Mouse (Mus musculus) hindbrain, embryonic 13.5 days (tissue): ENCODE data around the gene Gstp3. TPM values are rescaled to one million over a fixed set of nuclear protein-coding genes. Genes with fewer than 3 reads are reported as not detected.
A peak's percentile ranks its signal among the peaks of the same experiment; 100 is the strongest.

Experiments
- ATAC-seq: fragments of 200-750 bp; cut with Nextera tagmentation; 2 replicates; pipeline ENCODE4 v1.8.0; 2017; ENCODE audit warnings: moderate TSS enrichment; ENCODE audit not compliant: low FRiP score
- H3K27ac ChIP-seq: fragments of 300-500 bp; sonication (generic); 2 replicates; pipeline ENCODE4 v1.5.1; 2015; ENCODE audit warnings: inconsistent platforms, mild to moderate bottlenecking, moderate library complexity
- H3K27me3 ChIP-seq: fragments of 300-500 bp; sonication (generic); 2 replicates; pipeline ENCODE4 v1.6.1; 2015; ENCODE audit warnings: mild to moderate bottlenecking, inconsistent platforms
- H3K36me3 ChIP-seq: fragments of 300-500 bp; sonication (generic); 2 replicates; pipeline ENCODE4 v1.6.1; 2015; ENCODE audit warnings: mild to moderate bottlenecking, inconsistent platforms
- H3K4me1 ChIP-seq: fragments of 300-500 bp; sonication (generic); replicated peaks from 2 replicates; pipeline ENCODE4 v1.6.1; 2015; ENCODE audit warnings: inconsistent platforms
- H3K4me2 ChIP-seq: fragments of 300-500 bp; sonication (generic); 2 replicates; pipeline ENCODE4 v1.6.1; 2015; ENCODE audit warnings: inconsistent platforms, mild to moderate bottlenecking, moderate library complexity
- H3K4me3 ChIP-seq: fragments of 300-500 bp; sonication (generic); 2 replicates; pipeline ENCODE4 v1.5.1; 2015; ENCODE audit warnings: mild to moderate bottlenecking, inconsistent platforms
- H3K9ac ChIP-seq: fragments of 300-500 bp; sonication (generic); 2 replicates; pipeline ENCODE4 v1.6.1; 2015; ENCODE audit warnings: mild to moderate bottlenecking, inconsistent platforms
- H3K9me3 ChIP-seq: fragments of 300-500 bp; sonication (generic); 2 replicates; pipeline ENCODE4 v1.6.1; 2016; ENCODE audit warnings: inconsistent platforms
- WGBS: fragments of 180-500 bp; shearing (Covaris S2); methylation state at CpG from one replicate; pipeline ENCODE4 v1.1.7; 2015; 5-methylcytosine and 5-hydroxymethylcytosine counted together
- polyA plus RNA-seq: library from polyadenylated mRNA; unstranded; fragments of >200 nt; fragmentation: Nextera tagmentation; extraction: Ambion mirVana; gene quantifications from 2 replicates; pipeline ENCODE4 v1.2.1, GENCODE M21; 2015

Gene Gstp3
- polyA plus RNA-seq, 1 experiment from 2014 or later: not detected

DNA sequence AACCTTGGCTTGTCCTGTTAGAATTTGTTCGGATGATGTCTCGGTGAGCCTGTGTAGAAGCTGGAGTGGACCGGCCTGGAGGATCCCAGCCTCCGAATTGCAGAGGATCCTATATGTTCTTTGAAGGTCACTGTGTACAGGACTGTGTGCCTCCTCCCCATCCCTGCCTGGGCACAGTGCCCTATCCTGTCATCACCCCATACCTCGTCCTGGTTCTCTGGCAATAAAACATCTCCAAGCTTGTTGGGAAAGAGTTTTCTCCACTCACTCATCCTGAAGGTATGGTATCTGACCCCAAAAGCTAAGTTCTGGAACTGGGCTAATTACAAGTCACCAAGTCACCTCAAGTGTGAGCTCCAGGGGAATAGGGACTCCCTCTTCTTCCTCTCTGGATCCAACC is 27.7 kb upstream of the Gstp3 start:
- Histone ChIP-seq H3K4me2 (no peak overlapping the region), H3K4me3 (no peak overlapping the region), H3K9me3 (no peaks in the 10 kb centered on the region), H3K4me1 (no peaks in the 10 kb centered on the region), H3K27ac (no peak overlapping the region), H3K27me3 (peaks cover 32% of the 10 kb centered on the region; the same call in 1 of the 2 replicates), H3K9ac (no peak overlapping the region), H3K36me3 (no peaks in the 10 kb centered on the region)
- ATAC-seq: no peak
- WGBS: 97% methylated on average over 5 of the region's 5 CpGs

DNA sequence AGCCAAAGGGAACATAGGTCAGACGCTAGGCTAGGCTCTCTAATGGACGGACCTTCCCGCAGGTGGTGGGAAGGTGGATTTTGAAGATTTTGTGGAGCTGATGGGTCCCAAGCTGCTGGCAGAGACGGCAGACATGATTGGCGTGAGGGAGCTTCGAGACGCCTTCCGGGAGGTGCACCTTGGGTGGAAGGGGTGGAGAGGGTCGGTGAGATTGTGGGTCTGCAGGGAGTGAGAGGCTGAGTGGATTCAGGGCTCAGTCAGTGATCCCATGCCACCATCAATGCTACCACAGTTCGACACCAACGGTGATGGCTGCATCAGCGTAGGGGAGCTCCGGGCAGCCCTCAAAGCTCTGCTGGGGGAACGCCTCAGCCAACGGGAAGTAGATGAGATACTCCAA is 26.8 kb upstream of the Gstp3 start:
- Histone ChIP-seq H3K36me3 (no peaks in the 10 kb centered on the region), H3K4me3 (no peak overlapping the region), H3K27ac (no peak overlapping the region), H3K27me3 (peaks cover 32% of the 10 kb centered on the region; the same call in 1 of the 2 replicates), H3K4me2 (no peak overlapping the region), H3K9ac (no peak overlapping the region), H3K9me3 (no peaks in the 10 kb centered on the region), H3K4me1 (no peaks in the 10 kb centered on the region)
- WGBS: 92% methylated on average over 15 of the region's 15 CpGs
- ATAC-seq: no peak

DNA sequence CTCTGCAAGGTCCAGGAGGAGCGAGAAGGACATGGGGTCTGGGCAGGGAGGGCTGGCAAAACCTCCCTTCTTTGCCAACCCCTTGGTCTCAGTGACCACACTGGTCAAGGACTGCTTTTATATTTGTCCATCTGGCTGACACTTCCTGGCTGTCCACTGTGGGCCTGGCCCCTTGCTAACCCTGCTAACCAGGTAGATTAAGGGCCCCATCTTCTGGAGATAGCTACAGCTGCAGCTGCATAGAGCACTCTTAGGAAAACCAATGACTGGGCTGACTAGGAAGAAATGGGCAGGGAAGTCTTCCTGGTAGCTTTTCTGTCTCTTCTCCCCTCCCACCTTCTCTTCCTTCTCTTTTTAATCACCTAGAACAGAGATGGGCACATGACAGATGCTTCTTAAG is 25.6 kb upstream of the Gstp3 start:
- Histone ChIP-seq H3K4me3 (no peak overlapping the region), H3K27me3 (peaks cover 32% of the 10 kb centered on the region; the same call in 1 of the 2 replicates), H3K4me1 (no peaks in the 10 kb centered on the region), H3K9ac (no peak overlapping the region), H3K9me3 (no peaks in the 10 kb centered on the region), H3K36me3 (no peaks in the 10 kb centered on the region), H3K4me2 (no peak overlapping the region), H3K27ac (no peak overlapping the region)
- 83% methylated on average over 1 of the region's 1 CpGs for WGBS
- no peak for ATAC-seq

DNA sequence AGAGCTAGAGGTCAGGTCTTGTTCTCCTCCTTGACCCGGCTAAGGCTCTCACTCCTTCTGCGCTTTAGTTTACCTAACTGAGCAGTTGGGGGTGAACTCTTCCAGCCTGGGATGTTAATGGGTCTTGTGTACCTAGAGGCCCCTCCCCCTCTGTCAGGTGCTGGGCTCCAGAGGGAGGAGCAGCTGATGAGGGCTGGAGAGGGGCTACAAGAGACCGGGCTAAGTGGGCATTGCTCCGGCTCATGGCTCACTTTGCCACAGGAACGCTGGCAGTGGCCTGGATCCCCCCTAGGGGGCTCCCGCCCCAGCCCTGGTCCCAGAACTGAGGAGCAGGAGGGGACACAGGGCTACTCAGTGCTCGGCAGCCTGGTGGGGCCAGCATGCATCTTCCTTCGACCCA is 24.5 kb upstream of the Gstp3 start:
- WGBS: 30% methylated on average over 8 of the region's 8 CpGs
- no peak overlapping the region for H3K4me3 ChIP-seq
- no peaks in the 10 kb centered on the region for H3K36me3 ChIP-seq
- H3K4me2 ChIP-seq: no peak overlapping the region
- H3K27ac ChIP-seq: no peak overlapping the region
- H3K4me1 ChIP-seq: no peaks in the 10 kb centered on the region
- no peaks in the 10 kb centered on the region for H3K9me3 ChIP-seq
- ATAC-seq: no peak
- peaks cover 24% of the 10 kb centered on the region; the same call in 1 of the 2 replicates for H3K27me3 ChIP-seq
- H3K9ac ChIP-seq: 0 out of 2 replicates have a peak overlapping the region, but pooled peaks have one; percentile 19

DNA sequence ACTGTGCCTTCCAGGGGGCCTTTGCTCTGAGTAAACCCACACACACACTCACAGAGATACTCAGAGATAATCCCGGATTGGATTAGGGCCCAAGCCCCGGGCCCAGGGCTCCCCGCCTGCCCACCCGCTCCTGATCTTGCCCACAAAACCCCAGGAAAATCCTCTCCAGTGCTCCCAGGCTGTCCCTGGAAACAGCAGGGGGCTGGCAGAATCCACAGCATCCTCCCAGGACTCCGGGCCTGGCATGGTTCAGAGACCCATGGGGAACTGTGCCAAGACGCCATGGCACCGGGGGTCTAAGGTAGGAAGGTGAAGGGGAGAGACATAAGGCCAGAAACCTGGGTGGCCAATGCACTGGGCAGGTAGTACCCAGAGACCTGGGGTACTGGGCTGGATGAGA is 23.9 kb upstream of the Gstp3 start:
- WGBS: 79% methylated on average over 7 of the region's 7 CpGs
- Histone ChIP-seq H3K4me3 (no peak overlapping the region), H3K4me1 (no peaks in the 10 kb centered on the region), H3K9me3 (no peaks in the 10 kb centered on the region), H3K27ac (no peak overlapping the region), H3K36me3 (no peaks in the 10 kb centered on the region), H3K4me2 (no peak overlapping the region), H3K9ac (no peak overlapping the region), H3K27me3 (peaks cover 24% of the 10 kb centered on the region; the same call in 1 of the 2 replicates)
- no peak for ATAC-seq

DNA sequence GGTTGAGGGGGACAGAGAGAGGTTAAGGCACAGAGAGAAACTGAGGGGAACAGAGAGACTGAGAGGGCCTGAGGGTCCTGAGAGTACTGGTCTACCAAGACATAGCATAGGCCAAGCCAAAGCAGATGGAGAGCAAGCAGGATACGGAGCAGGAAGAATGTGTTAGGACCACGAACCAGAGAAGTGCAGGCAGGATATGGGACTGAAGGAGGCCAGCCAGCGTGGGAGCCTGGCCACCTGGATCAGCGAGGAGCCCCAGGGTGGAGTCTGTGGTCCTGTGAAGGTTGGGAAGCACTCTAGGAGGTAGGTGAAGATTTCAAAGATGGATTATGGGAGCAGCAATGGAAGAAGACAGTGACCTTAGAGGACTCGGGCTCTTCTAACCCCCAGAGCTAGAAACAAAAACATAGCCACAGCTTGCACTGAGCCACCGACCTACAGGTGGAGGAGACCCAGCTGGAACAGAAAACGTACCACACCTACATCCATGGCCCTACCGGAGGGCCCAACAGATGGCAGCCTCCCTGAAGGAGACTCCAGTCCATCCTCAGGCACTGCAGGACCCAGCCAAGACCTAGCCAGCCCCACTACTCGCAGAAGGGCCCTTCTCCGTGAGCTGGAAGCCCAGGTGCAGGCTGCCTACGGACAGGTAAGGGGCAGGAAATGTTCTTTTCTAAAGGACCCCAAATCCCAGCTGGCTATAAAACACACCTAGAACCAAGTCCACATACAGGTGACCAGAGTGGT is 23.0 kb upstream of the Gstp3 start:
- H3K9ac ChIP-seq: no peak overlapping the region
- ATAC-seq: no peak
- no peaks in the 10 kb centered on the region for H3K4me1 ChIP-seq
- no peak overlapping the region for H3K4me3 ChIP-seq
- no peak overlapping the region for H3K27ac ChIP-seq
- H3K9me3 ChIP-seq: no peaks in the 10 kb centered on the region
- H3K4me2 ChIP-seq: no peak overlapping the region
- 83% methylated on average over 11 of the region's 11 CpGs for WGBS
- no peaks in the 10 kb centered on the region for H3K36me3 ChIP-seq
- H3K27me3 ChIP-seq: peaks cover 24% of the 10 kb centered on the region; the same call in 1 of the 2 replicates

DNA sequence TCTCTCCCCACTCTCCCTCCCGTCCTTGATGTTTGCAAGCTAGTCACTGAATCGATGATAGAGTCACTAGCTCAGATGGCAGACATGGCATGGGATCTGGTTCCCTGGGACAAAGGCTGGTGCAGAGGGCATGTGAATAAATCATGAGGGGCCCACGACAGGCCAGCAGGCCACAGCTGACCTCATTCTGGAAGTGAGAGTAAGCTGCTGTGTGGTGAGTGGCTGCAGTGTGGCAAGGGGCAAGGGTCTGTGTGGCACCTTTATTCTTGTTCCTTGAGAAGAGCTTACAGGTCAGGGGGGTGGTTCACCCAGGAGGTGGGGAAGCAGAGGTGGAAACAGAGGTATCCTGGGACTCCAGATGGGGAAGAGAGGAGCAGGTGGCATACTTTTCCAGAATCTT is 22.0 kb upstream of the Gstp3 start, which contains the start of gene Cabp2:
Cabp2 (plus strand) TSS at position 185 of the 400 bp plus-strand sequence.
- no peak for ATAC-seq
- Histone ChIP-seq H3K9ac (no peak within 1 kb of the TSS), H3K4me1 (no peaks in the 10 kb centered on the region), H3K4me3 (no peak within 1 kb of the TSS), H3K9me3 (no peaks in the 10 kb centered on the region), H3K27ac (no peak within 1 kb of the TSS), H3K4me2 (no peak within 1 kb of the TSS), H3K27me3 (peaks cover 16% of the 10 kb centered on the region; the same call in 1 of the 2 replicates), H3K36me3 (no peaks in the 10 kb centered on the region)
- 52% methylated on average over 3 of the region's 3 CpGs for WGBS

DNA sequence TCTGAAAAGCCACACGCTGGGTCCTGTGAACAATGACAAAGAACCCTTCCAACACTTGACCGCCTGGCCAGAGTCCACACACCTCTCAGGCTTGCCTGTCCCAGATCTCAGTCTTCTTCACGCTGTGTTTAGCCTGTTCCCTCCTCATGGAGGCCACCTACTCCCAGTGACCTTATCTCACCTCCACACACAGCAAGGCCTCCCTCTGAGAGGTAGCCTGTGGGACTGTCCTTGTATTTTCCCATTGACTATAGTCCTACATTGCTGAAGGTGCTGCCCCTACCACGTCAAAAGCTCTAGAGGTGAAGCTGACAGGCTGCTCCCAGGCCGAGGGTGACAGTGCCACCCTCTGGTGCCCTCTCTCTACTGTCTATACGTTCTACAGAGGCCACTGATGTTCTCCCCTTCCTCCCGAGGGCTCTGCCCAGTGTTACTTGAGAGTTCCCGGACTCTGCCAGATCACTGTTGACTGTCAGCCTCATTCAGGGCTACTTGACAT is 21.2 kb upstream of the Gstp3 start:
- WGBS: 71% methylated on average over 8 of the region's 8 CpGs
- H3K9ac ChIP-seq: no peak overlapping the region
- no peak overlapping the region for H3K27ac ChIP-seq
- H3K9me3 ChIP-seq: no peaks in the 10 kb centered on the region
- no peak for ATAC-seq
- H3K4me1 ChIP-seq: no peaks in the 10 kb centered on the region
- H3K4me2 ChIP-seq: no peak overlapping the region
- no peak overlapping the region for H3K4me3 ChIP-seq
- H3K27me3 ChIP-seq: peaks cover 11% of the 10 kb centered on the region; the same call in 1 of the 2 replicates
- no peaks in the 10 kb centered on the region for H3K36me3 ChIP-seq

DNA sequence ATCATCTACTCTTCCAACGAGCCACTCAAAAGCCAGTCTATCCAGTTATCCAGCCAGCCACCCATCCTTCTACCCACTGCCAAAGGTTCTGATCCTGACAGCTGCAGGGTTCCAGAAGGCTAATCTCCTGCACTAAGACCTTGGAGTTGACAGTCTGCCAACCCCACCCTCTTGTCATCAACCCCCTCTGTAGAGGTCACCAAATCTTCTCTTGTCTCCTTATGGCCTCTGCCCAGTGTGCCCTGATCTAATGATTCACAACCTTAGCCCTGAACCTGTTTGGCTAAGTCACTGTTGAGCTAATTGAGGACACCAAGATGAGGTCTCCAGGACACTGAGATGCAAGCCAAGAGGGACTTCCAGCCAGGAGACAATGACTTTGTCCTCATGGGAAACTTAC is 20.2 kb upstream of the Gstp3 start:
- Histone ChIP-seq H3K9me3 (no peaks in the 10 kb centered on the region), H3K36me3 (no peaks in the 10 kb centered on the region), H3K27me3 (peaks cover 8% of the 10 kb centered on the region; the same call in 1 of the 2 replicates), H3K4me3 (no peak overlapping the region), H3K4me2 (no peak overlapping the region), H3K9ac (no peak overlapping the region), H3K4me1 (no peaks in the 10 kb centered on the region), H3K27ac (no peak overlapping the region)
- WGBS: 83% methylated on average over 1 of the region's 1 CpGs
- ATAC-seq: no peak

DNA sequence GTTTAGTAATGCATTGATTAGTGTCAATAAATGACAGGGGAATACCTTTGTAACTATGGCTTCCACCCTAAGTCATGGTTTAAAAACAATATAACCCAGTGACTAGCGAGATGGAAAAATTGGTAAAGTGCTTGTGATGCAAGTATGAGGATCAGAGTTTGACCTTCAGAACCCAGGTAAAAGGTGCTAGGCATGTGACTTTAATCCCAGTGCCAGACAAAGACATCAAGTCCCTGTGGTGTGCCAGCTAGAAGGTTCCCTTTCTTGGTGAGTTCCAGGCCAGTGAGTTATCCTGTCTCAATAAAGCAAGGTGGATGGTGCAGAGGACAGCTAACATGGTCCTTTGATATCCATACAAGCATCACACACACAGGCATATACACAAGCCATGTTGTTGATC is 16.2 kb upstream of the Gstp3 start:
- WGBS: 90% methylated on average over 1 of the region's 1 CpGs
- H3K9ac ChIP-seq: no peak overlapping the region
- H3K9me3 ChIP-seq: no peaks in the 10 kb centered on the region
- no peaks in the 10 kb centered on the region for H3K36me3 ChIP-seq
- H3K4me2 ChIP-seq: no peak overlapping the region
- H3K4me3 ChIP-seq: no peak overlapping the region
- no peak for ATAC-seq
- H3K27me3 ChIP-seq: no peaks in the 10 kb centered on the region
- no peaks in the 10 kb centered on the region for H3K4me1 ChIP-seq
- no peak overlapping the region for H3K27ac ChIP-seq

DNA sequence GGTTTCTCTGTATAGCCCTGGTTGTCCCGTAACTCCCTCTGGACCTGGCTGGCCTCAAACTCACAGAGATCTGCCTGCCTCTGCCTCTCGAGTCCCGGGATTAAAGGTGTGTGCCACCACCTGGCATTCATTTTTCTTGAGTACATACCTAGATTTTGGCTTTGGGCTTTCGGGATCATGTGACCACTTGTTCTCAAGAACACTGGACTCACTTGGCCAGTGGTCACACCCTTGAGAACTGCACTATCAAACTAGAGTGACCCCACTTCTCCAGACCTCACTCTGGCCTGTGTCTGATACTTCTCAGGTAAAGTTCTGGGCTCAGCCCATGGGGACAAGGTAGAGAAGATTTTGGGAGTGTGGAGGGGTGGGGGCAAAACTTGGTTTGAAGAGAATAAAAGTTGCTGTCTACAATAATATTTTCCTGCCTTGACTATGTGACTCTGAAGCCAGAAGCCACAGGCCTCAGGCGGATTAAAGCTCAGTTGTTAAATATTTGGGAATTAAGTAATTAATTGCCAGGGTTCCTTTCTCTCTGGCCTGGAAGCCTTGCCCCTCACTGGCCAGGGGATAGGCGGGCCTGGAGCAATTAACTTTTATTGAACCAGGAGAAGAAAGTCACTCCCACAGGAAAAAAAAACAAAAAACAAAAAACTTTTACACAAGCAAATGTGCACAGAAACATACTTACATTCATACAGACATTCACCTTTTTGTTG is 13.5 kb upstream of the Gstp3 start:
- WGBS: 86% methylated on average over 6 of the region's 6 CpGs
- Histone ChIP-seq H3K9me3 (no peaks in the 10 kb centered on the region), H3K4me3 (no peak overlapping the region), H3K4me2 (no peak overlapping the region), H3K36me3 (no peaks in the 10 kb centered on the region), H3K27ac (no peak overlapping the region), H3K27me3 (no peaks in the 10 kb centered on the region), H3K9ac (no peak overlapping the region), H3K4me1 (no peaks in the 10 kb centered on the region)
- no peak for ATAC-seq

DNA sequence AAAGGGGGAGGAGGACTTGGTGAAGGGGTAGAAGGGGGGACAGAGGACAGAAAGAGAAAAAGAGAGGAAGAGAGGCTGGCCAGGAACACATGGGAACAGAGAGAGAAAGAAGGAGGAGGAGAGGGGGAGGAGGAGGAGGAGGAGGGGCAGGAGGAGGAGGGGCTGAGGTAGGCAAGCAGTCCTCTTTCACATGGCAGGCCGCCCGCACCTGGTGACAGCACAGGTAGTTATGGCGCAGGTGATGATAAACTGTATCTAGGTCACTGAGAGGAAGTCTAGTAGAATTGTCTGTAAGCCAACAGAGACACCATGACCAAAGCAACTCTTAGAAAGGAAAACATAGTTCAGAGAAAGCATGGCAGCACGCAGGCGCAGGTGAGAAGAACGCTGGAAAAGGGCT is 12.0 kb upstream of the Gstp3 start:
- H3K4me1 ChIP-seq: no peaks in the 10 kb centered on the region
- H3K9me3 ChIP-seq: no peaks in the 10 kb centered on the region
- no peak for ATAC-seq
- no peaks in the 10 kb centered on the region for H3K27me3 ChIP-seq
- no peak overlapping the region for H3K4me2 ChIP-seq
- H3K27ac ChIP-seq: no peak overlapping the region
- H3K36me3 ChIP-seq: no peaks in the 10 kb centered on the region
- 93% methylated on average over 6 of the region's 6 CpGs for WGBS
- H3K4me3 ChIP-seq: no peak overlapping the region
- no peak overlapping the region for H3K9ac ChIP-seq
